Mouse (Mus musculus): ENCODE data around the gene Als2. TPM values are rescaled to one million over a fixed set of nuclear protein-coding genes. Genes with fewer than 3 reads are reported as not detected.

The Als2 gene
- polyA plus RNA-seq, 1 experiment from 2014 or later, result 23.0 TPM

- no peak overlapping the region for H3K4me3 ChIP-seq (replicated peaks; ENCODE audit: low read length)
- H3K4me1 ChIP-seq (replicated peaks; ENCODE audit: control insufficient read depth, insufficient read depth, low read length), result no peaks in the 10 kb centered on the region
- ATAC-seq, result no peak
- H3K36me3 ChIP-seq (ENCODE audit: control insufficient read depth, insufficient read depth), result peaks cover 17% of the 10 kb centered on the region
- no peak overlapping the region for H3K27ac ChIP-seq (ENCODE audit: low read length)
- H3K4me2 ChIP-seq (ENCODE audit: low read length), result no peak overlapping the region
- H3K9me3 ChIP-seq (ENCODE audit: control insufficient read depth, low read length), result no peaks in the 10 kb centered on the region
- WGBS, result 64% methylated on average over 6 of the region's 6 CpGs
- H3K9ac ChIP-seq (replicated peaks; ENCODE audit: low read depth, low read length), result no peak overlapping the region
- no peaks in the 10 kb centered on the region for H3K27me3 ChIP-seq (replicated peaks; ENCODE audit: control insufficient read depth, insufficient read depth, low read length)
Observed at GRCm38 (mm10) chr1:59194979-59195378, 42.1 kb downstream of the Als2 start.

GRCm38 (mm10) chr1:59187786-59188185, 49.2 kb downstream of the Als2 start:
- Histone ChIP-seq H3K4me3 (replicated peaks; ENCODE audit: low read length) (no peak overlapping the region), H3K4me1 (replicated peaks; ENCODE audit: control insufficient read depth, insufficient read depth, low read length) (no peaks in the 10 kb centered on the region), H3K9ac (replicated peaks; ENCODE audit: low read depth, low read length) (no peak overlapping the region), H3K9me3 (ENCODE audit: control insufficient read depth, low read length) (no peaks in the 10 kb centered on the region), H3K27ac (ENCODE audit: low read length) (no peak overlapping the region), H3K4me2 (ENCODE audit: low read length) (no peak overlapping the region), H3K27me3 (replicated peaks; ENCODE audit: control insufficient read depth, insufficient read depth, low read length) (no peaks in the 10 kb centered on the region), H3K36me3 (ENCODE audit: control insufficient read depth, insufficient read depth) (peaks cover 21% of the 10 kb centered on the region)
- 78% methylated on average over 5 of the region's 5 CpGs for WGBS
- no peak for ATAC-seq

GRCm38 (mm10) chr1:59186317-59186716, 50.7 kb downstream of the Als2 start:
- no peak overlapping the region for H3K27ac ChIP-seq (ENCODE audit: low read length)
- peaks cover 15% of the 10 kb centered on the region for H3K36me3 ChIP-seq (ENCODE audit: control insufficient read depth, insufficient read depth)
- no peak overlapping the region for H3K4me2 ChIP-seq (ENCODE audit: low read length)
- no peak for ATAC-seq
- H3K4me1 ChIP-seq (replicated peaks; ENCODE audit: control insufficient read depth, insufficient read depth, low read length), result no peaks in the 10 kb centered on the region
- H3K4me3 ChIP-seq (replicated peaks; ENCODE audit: low read length), result no peak overlapping the region
- no peak overlapping the region for H3K9ac ChIP-seq (replicated peaks; ENCODE audit: low read depth, low read length)
- H3K9me3 ChIP-seq (ENCODE audit: control insufficient read depth, low read length), result no peaks in the 10 kb centered on the region
- H3K27me3 ChIP-seq (replicated peaks; ENCODE audit: control insufficient read depth, insufficient read depth, low read length), result no peaks in the 10 kb centered on the region
- 90% methylated on average over 10 of the region's 10 CpGs for WGBS

GRCm38 (mm10) chr1:59185410-59185809, 51.6 kb downstream of the Als2 start:
- H3K9me3 ChIP-seq (ENCODE audit: control insufficient read depth, low read length), result no peaks in the 10 kb centered on the region
- peaks cover 13% of the 10 kb centered on the region; the same call in 1 of the 2 replicates for H3K36me3 ChIP-seq (ENCODE audit: control insufficient read depth, insufficient read depth)
- no peak overlapping the region for H3K27ac ChIP-seq (ENCODE audit: low read length)
- ATAC-seq, result no peak
- H3K9ac ChIP-seq (replicated peaks; ENCODE audit: low read depth, low read length), result no peak overlapping the region
- H3K4me3 ChIP-seq (replicated peaks; ENCODE audit: low read length), result no peak overlapping the region
- H3K4me2 ChIP-seq (ENCODE audit: low read length), result no peak overlapping the region
- WGBS, result 92% methylated on average over 9 of the region's 9 CpGs
- H3K27me3 ChIP-seq (replicated peaks; ENCODE audit: control insufficient read depth, insufficient read depth, low read length), result no peaks in the 10 kb centered on the region
- no peaks in the 10 kb centered on the region for H3K4me1 ChIP-seq (replicated peaks; ENCODE audit: control insufficient read depth, insufficient read depth, low read length)

- Histone ChIP-seq H3K27ac (ENCODE audit: low read length) (no peak overlapping the region), H3K36me3 (ENCODE audit: control insufficient read depth, insufficient read depth) (peaks cover 19% of the 10 kb centered on the region; the same call in 1 of the 2 replicates), H3K4me3 (replicated peaks; ENCODE audit: low read length) (no peak overlapping the region), H3K9me3 (ENCODE audit: control insufficient read depth, low read length) (no peaks in the 10 kb centered on the region), H3K9ac (replicated peaks; ENCODE audit: low read depth, low read length) (no peak overlapping the region), H3K4me2 (ENCODE audit: low read length) (no peak overlapping the region), H3K4me1 (replicated peaks; ENCODE audit: control insufficient read depth, insufficient read depth, low read length) (no peaks in the 10 kb centered on the region), H3K27me3 (replicated peaks; ENCODE audit: control insufficient read depth, insufficient read depth, low read length) (no peaks in the 10 kb centered on the region)
- ATAC-seq, result no peak
- 99% methylated on average over 4 of the region's 4 CpGs for WGBS
Observed at GRCm38 (mm10) chr1:59183045-59183444, 54.0 kb downstream of the Als2 start.

- H3K4me1 ChIP-seq (replicated peaks; ENCODE audit: control insufficient read depth, insufficient read depth, low read length), result no peaks in the 10 kb centered on the region
- ATAC-seq, result no peak
- 91% methylated on average over 2 of the region's 2 CpGs for WGBS
- H3K4me3 ChIP-seq (replicated peaks; ENCODE audit: low read length), result no peak overlapping the region
- H3K27ac ChIP-seq (ENCODE audit: low read length), result no peak overlapping the region
- H3K4me2 ChIP-seq (ENCODE audit: low read length), result no peak overlapping the region
- H3K27me3 ChIP-seq (replicated peaks; ENCODE audit: control insufficient read depth, insufficient read depth, low read length), result no peaks in the 10 kb centered on the region
- peaks cover 23% of the 10 kb centered on the region for H3K36me3 ChIP-seq (ENCODE audit: control insufficient read depth, insufficient read depth)
- H3K9me3 ChIP-seq (ENCODE audit: control insufficient read depth, low read length), result no peaks in the 10 kb centered on the region
- no peak overlapping the region for H3K9ac ChIP-seq (replicated peaks; ENCODE audit: low read depth, low read length)
Observed at GRCm38 (mm10) chr1:59182373-59182772, 54.7 kb downstream of the Als2 start.

GRCm38 (mm10) chr1:59180003-59180402, 57.0 kb downstream of the Als2 start:
- WGBS, result 94% methylated on average over 3 of the region's 3 CpGs
- H3K27me3 ChIP-seq (replicated peaks; ENCODE audit: control insufficient read depth, insufficient read depth, low read length), result no peaks in the 10 kb centered on the region
- H3K4me3 ChIP-seq (replicated peaks; ENCODE audit: low read length), result no peak overlapping the region
- ATAC-seq, result no peak
- H3K9me3 ChIP-seq (ENCODE audit: control insufficient read depth, low read length), result no peaks in the 10 kb centered on the region
- H3K36me3 ChIP-seq (ENCODE audit: control insufficient read depth, insufficient read depth), result peaks cover 20% of the 10 kb centered on the region
- H3K4me1 ChIP-seq (replicated peaks; ENCODE audit: control insufficient read depth, insufficient read depth, low read length), result no peaks in the 10 kb centered on the region
- no peak overlapping the region for H3K27ac ChIP-seq (ENCODE audit: low read length)
- H3K9ac ChIP-seq (replicated peaks; ENCODE audit: low read depth, low read length), result no peak overlapping the region
- no peak overlapping the region for H3K4me2 ChIP-seq (ENCODE audit: low read length)

GRCm38 (mm10) chr1:59178401-59178800, 58.6 kb downstream of the Als2 start:
- Histone ChIP-seq H3K4me1 (replicated peaks; ENCODE audit: control insufficient read depth, insufficient read depth, low read length) (no peaks in the 10 kb centered on the region), H3K9ac (replicated peaks; ENCODE audit: low read depth, low read length) (no peak overlapping the region), H3K36me3 (ENCODE audit: control insufficient read depth, insufficient read depth) (peaks cover 20% of the 10 kb centered on the region), H3K4me3 (replicated peaks; ENCODE audit: low read length) (no peak overlapping the region), H3K9me3 (ENCODE audit: control insufficient read depth, low read length) (no peaks in the 10 kb centered on the region), H3K27me3 (replicated peaks; ENCODE audit: control insufficient read depth, insufficient read depth, low read length) (no peaks in the 10 kb centered on the region), H3K4me2 (ENCODE audit: low read length) (no peak overlapping the region), H3K27ac (ENCODE audit: low read length) (no peak overlapping the region)
- 88% methylated on average over 10 of the region's 10 CpGs for WGBS
- ATAC-seq, result no peak

- Histone ChIP-seq H3K36me3 (ENCODE audit: control insufficient read depth, insufficient read depth) (peaks cover 18% of the 10 kb centered on the region), H3K4me2 (ENCODE audit: low read length) (no peak overlapping the region), H3K27me3 (replicated peaks; ENCODE audit: control insufficient read depth, insufficient read depth, low read length) (no peaks in the 10 kb centered on the region), H3K27ac (ENCODE audit: low read length) (no peak overlapping the region), H3K9ac (replicated peaks; ENCODE audit: low read depth, low read length) (no peak overlapping the region), H3K4me3 (replicated peaks; ENCODE audit: low read length) (no peak overlapping the region), H3K9me3 (ENCODE audit: control insufficient read depth, low read length) (no peaks in the 10 kb centered on the region), H3K4me1 (replicated peaks; ENCODE audit: control insufficient read depth, insufficient read depth, low read length) (no peaks in the 10 kb centered on the region)
- ATAC-seq, result no peak
- WGBS, result 84% methylated on average over 10 of the region's 10 CpGs
Observed at GRCm38 (mm10) chr1:59174514-59175373, 62.3 kb downstream of the Als2 start.
